Mouse (Mus musculus): ENCODE measurements at regions not wholly inside any gene's neighbourhood (a gene's known extent, or its start where the extent isn't known, plus 50 kb on each side); places are given as distances from the start of the nearest gene placed in this dataset.
A peak's percentile ranks its signal among the peaks of the same experiment; 100 is the strongest.

GRCm38 (mm10) chr10:93361654-93362195 lies 50.8 kb upstream of the Elk3 start:
- peak; percentile 18 for DNase-seq

- no peak for DNase-seq
Measured at GRCm38 (mm10) chr10:93364108-93364793, 53.3 kb upstream of the Elk3 start.

GRCm38 (mm10) chr10:93364881-93365280 lies 53.9 kb upstream of the Elk3 start:
- DNase-seq = no peak

GRCm38 (mm10) chr10:93365318-93365717 lies 54.4 kb upstream of the Elk3 start:
- no peak for DNase-seq

- DNase-seq = no peak
Measured at GRCm38 (mm10) chr10:93365824-93366223, 54.9 kb upstream of the Elk3 start.

GRCm38 (mm10) chr10:93369737-93370136 lies 58.8 kb upstream of the Elk3 start:
- DNase-seq = no peak

GRCm38 (mm10) chr10:93370331-93370730 lies 59.4 kb upstream of the Elk3 start:
- no peak for DNase-seq

- no peak for DNase-seq
Measured at GRCm38 (mm10) chr10:93372281-93372680, 61.3 kb upstream of the Elk3 start.

GRCm38 (mm10) chr10:93373265-93373664 lies 62.3 kb upstream of the Elk3 start:
- no peak for DNase-seq

GRCm38 (mm10) chr10:93373954-93374689 lies 63.2 kb upstream of the Elk3 start:
- no peak for DNase-seq

GRCm38 (mm10) chr10:93374690-93374994 lies 63.7 kb upstream of the Elk3 start:
- DNase-seq = no peak

- DNase-seq = peak; percentile 45
Measured at GRCm38 (mm10) chr10:93375007-93375711, 64.2 kb upstream of the Elk3 start.

- DNase-seq = no peak
Measured at GRCm38 (mm10) chr10:93375771-93376170, 64.8 kb upstream of the Elk3 start.

- DNase-seq = peak; percentile 11
Measured at GRCm38 (mm10) chr10:93376457-93376941, 65.6 kb upstream of the Elk3 start.

GRCm38 (mm10) chr10:93389276-93389675 lies 63.9 kb upstream of the Lta4h start:
- no peak for DNase-seq

- peak; percentile 60 for DNase-seq
Measured at GRCm38 (mm10) chr10:93391296-93391695, 61.9 kb upstream of the Lta4h start.

GRCm38 (mm10) chr10:93393902-93394301 lies 59.3 kb upstream of the Lta4h start:
- no peak for DNase-seq

- DNase-seq = no peak
Measured at GRCm38 (mm10) chr10:93397711-93398110, 55.5 kb upstream of the Lta4h start.

- DNase-seq = no peak
Measured at GRCm38 (mm10) chr10:93398531-93399320, 54.5 kb upstream of the Lta4h start.

- no peak for DNase-seq
Measured at GRCm38 (mm10) chr10:93402689-93403509, 50.3 kb upstream of the Lta4h start.

Measured in heart, postnatal 4 days (tissue).